Mouse (Mus musculus) yolk sac, embryonic 10.5 days (tissue): Measurements from ENCODE around the gene Myo15b.
A peak's percentile ranks its signal among the peaks of the same experiment; 100 is the strongest.

Experiments
- DNase-seq: peaks from one replicate; pipeline ENCODE4 v3.0.0-alpha.2; 2017; ENCODE audit warnings: low spot score

Gene Myo15b

GRCm38 (mm10) chr11:115902831-115903230, 44.6 kb downstream of the Myo15b start:
- no peak for DNase-seq

GRCm38 (mm10) chr11:115903384-115904230, 45.4 kb downstream of the Myo15b start:
- DNase-seq, result peak; percentile 80

- no peak for DNase-seq
These were observed 46.2 kb downstream of the Myo15b start for GRCm38 (mm10) chr11:115904231-115904955.

GRCm38 (mm10) chr11:115904956-115905790, 47.0 kb downstream of the Myo15b start:
- DNase-seq, result no peak

GRCm38 (mm10) chr11:115906116-115906515, 47.9 kb downstream of the Myo15b start:
- DNase-seq, result no peak

- no peak for DNase-seq
These were observed 48.3 kb downstream of the Myo15b start for GRCm38 (mm10) chr11:115906521-115906920.

GRCm38 (mm10) chr11:115911134-115911561, 52.9 kb downstream of the Myo15b start:
- DNase-seq, result no peak

GRCm38 (mm10) chr11:115911632-115912376, 53.6 kb downstream of the Myo15b start, which contains the start of gene Smim6:
Smim6 (plus strand) TSS chr11:115912017.
- peak; percentile 84 for DNase-seq

GRCm38 (mm10) chr11:115916579-115916978, 58.4 kb downstream of the Myo15b start:
- no peak for DNase-seq

GRCm38 (mm10) chr11:115918637-115919036, 60.4 kb downstream of the Myo15b start:
- DNase-seq, result no peak

- no peak for DNase-seq
These were observed 60.9 kb downstream of the Myo15b start for GRCm38 (mm10) chr11:115919073-115919472.

GRCm38 (mm10) chr11:115920110-115920818, 62.1 kb downstream of the Myo15b start:
- DNase-seq, result no peak

GRCm38 (mm10) chr11:115921986-115922385, 63.8 kb downstream of the Myo15b start:
- no peak for DNase-seq

GRCm38 (mm10) chr11:115929031-115929430, 70.8 kb downstream of the Myo15b start:
- no peak for DNase-seq

- no peak for DNase-seq
These were observed 71.6 kb downstream of the Myo15b start for GRCm38 (mm10) chr11:115929818-115930217.

GRCm38 (mm10) chr11:115931235-115931634, 73.0 kb downstream of the Myo15b start:
- DNase-seq, result no peak

- DNase-seq, result peak; percentile 96
These were observed 75.0 kb downstream of the Myo15b start, which contains the start of the genes Sap30bp and Recql5 for GRCm38 (mm10) chr11:115933108-115933746. Sap30bp (plus strand) TSS chr11:115933282. Recql5 (minus strand) TSS chr11:115933477.

GRCm38 (mm10) chr11:115933747-115934110, 75.5 kb downstream of the Myo15b start:
- no peak for DNase-seq

GRCm38 (mm10) chr11:115939690-115940329, 81.6 kb downstream of the Myo15b start:
- peak; percentile 53 for DNase-seq

GRCm38 (mm10) chr11:115941980-115942379, 83.8 kb downstream of the Myo15b start:
- no peak for DNase-seq
